In genomic region chr10:75447489-75447888, GRCm38 (mm10) we compare ENCODE assay signal across 20 mouse cellular contexts. TPM values are rescaled to one million over a fixed set of nuclear protein-coding genes. Genes with fewer than 3 reads are reported as not detected.
A peak's percentile ranks its signal among the peaks of the same experiment; 100 is the strongest.
DNase-seq lines count a peak whose midpoint lies in the region; ATAC-seq and TF ChIP-seq lines count a peak whose summit lies in the region.
"Had no signal": no experiment of that assay in that cellular context is flagged by ENCODE, and none has a peak within 500 bp of the region (broad histone marks: within the 10 kb centered on the region; RNA-seq: fewer than 3 reads in every experiment).

No protein-coding gene starts in this region.

- no peaks in the 10 kb centered on the region for H3K9me3 ChIP-seq in embryonic facial prominence, embryonic 12.5 days
- H3K9me3 ChIP-seq in embryonic facial prominence, embryonic 10.5 days: no peaks in the 10 kb centered on the region
- no peaks in the 10 kb centered on the region for H3K9me3 ChIP-seq in heart, embryonic 13.5 days
- H3K9me3 ChIP-seq in lung, embryonic 16.5 days (ENCODE audit: control insufficient read depth, low read length): no peaks in the 10 kb centered on the region
- no peaks in the 10 kb centered on the region for H3K9me3 ChIP-seq in CH12.LX (replicated peaks; ENCODE audit: low read length)
- H3K9me3 ChIP-seq in hindbrain, embryonic 16.5 days (ENCODE audit: control insufficient read depth, low read length): no peaks in the 10 kb centered on the region
- H3K9me3 ChIP-seq: forebrain, embryonic 15.5 days; hindbrain, embryonic 13.5 days had no signal

- in situ Hi-C loops in CH12.LX (cut with MboI; ENCODE audit: low pct_ligation_motif_present, low pct_unique_long_range_greater_than_20kb, low sequenced_read_pairs): loop anchor here (5.0 to 10.0 kb wide), 2 partner anchors 35 to 57 kb away; no protein-coding TSS in a partner anchor

- 86% methylated on average over 11 of the region's 11 CpGs for WGBS in embryonic facial prominence, embryonic 12.5 days
- WGBS in embryonic facial prominence, embryonic 10.5 days: 88% methylated on average over 11 of the region's 11 CpGs
- 89% methylated on average over 11 of the region's 11 CpGs for WGBS in heart, embryonic 13.5 days
- 72% methylated on average over 11 of the region's 11 CpGs for WGBS in lung, embryonic 16.5 days
- WGBS in hindbrain, embryonic 16.5 days: 82% methylated on average over 11 of the region's 11 CpGs

- TF ChIP-seq RAD21 in CH12.LX (IDR thresholded peaks at IDR 0.05; ENCODE audit: low read depth, low read length): no peak

- ATAC-seq in embryonic facial prominence, embryonic 12.5 days (ENCODE audit: insufficient number of reproducible peaks, insufficient read depth, low FRiP score, low TSS enrichment): no peak
- ATAC-seq in heart, embryonic 13.5 days (ENCODE audit: extremely low read depth, insufficient number of reproducible peaks, low FRiP score, low TSS enrichment): no peak
- ATAC-seq in lung, embryonic 16.5 days (ENCODE audit: low read depth): no peak
- ATAC-seq in hindbrain, embryonic 16.5 days: no peak
- ATAC-seq: forebrain, embryonic 15.5 days; intestine, embryonic 16.5 days; Patski had no signal

- no peak for TF ChIP-seq POLR2A in CH12.LX (IDR thresholded peaks at IDR 0.05; ENCODE audit: low read depth, low read length)

- H3K27ac ChIP-seq in embryonic facial prominence, embryonic 12.5 days: 0 out of 2 replicates have a peak overlapping the region, but pooled peaks have one; percentile 5
- H3K27ac ChIP-seq in embryonic facial prominence, embryonic 10.5 days (replicated peaks): no peak overlapping the region
- 0 out of 2 replicates have a peak overlapping the region, but pooled peaks have one; percentile 31 for H3K27ac ChIP-seq in heart, embryonic 13.5 days (replicated peaks)
- 0 out of 2 replicates have a peak overlapping the region, but pooled peaks have one; percentile 24 for H3K27ac ChIP-seq in lung, embryonic 16.5 days (ENCODE audit: low read length)
- no peak overlapping the region; the same call in 1 of the 2 replicates for H3K27ac ChIP-seq in CH12.LX (ENCODE audit: insufficient read depth, low read depth)
- H3K27ac ChIP-seq in hindbrain, embryonic 16.5 days (ENCODE audit: low read depth, low read length): no peak overlapping the region
- H3K27ac ChIP-seq: forebrain, embryonic 15.5 days; hindbrain, embryonic 13.5 days had no signal

- no peak overlapping the region for H3K4me3 ChIP-seq in embryonic facial prominence, embryonic 12.5 days
- no peak overlapping the region for H3K4me3 ChIP-seq in embryonic facial prominence, embryonic 10.5 days
- no peak overlapping the region for H3K4me3 ChIP-seq in heart, embryonic 13.5 days
- H3K4me3 ChIP-seq in lung, embryonic 16.5 days (ENCODE audit: low read length): no peak overlapping the region
- peak overlapping the region in 1 of 3 experiments; percentile 38 for H3K4me3 ChIP-seq in CH12.LX (replicated peaks in 1 of 3; ENCODE audit: low read depth in 2 of 3, low read length in 2 of 3, poor library complexity in 1 of 3)
- no peak overlapping the region for H3K4me3 ChIP-seq in hindbrain, embryonic 16.5 days (ENCODE audit: low read length)
- H3K4me3 ChIP-seq: forebrain, embryonic 15.5 days; hindbrain, embryonic 13.5 days had no signal

- H3K9ac ChIP-seq in embryonic facial prominence, embryonic 12.5 days: no peak overlapping the region
- H3K9ac ChIP-seq in heart, embryonic 13.5 days: no peak overlapping the region
- H3K9ac ChIP-seq in lung, embryonic 16.5 days (ENCODE audit: low read length): no peak overlapping the region
- peak overlapping the region; percentile 3; the same call in 1 of the 2 replicates for H3K9ac ChIP-seq in CH12.LX (ENCODE audit: insufficient read depth, low read depth)
- H3K9ac ChIP-seq in hindbrain, embryonic 16.5 days (ENCODE audit: low read depth, low read length): no peak overlapping the region
- H3K9ac ChIP-seq: forebrain, embryonic 15.5 days; hindbrain, embryonic 13.5 days had no signal

- H3K4me2 ChIP-seq in embryonic facial prominence, embryonic 12.5 days (replicated peaks): no peak overlapping the region
- H3K4me2 ChIP-seq in heart, embryonic 13.5 days: no peak overlapping the region
- no peak overlapping the region for H3K4me2 ChIP-seq in lung, embryonic 16.5 days (ENCODE audit: low read depth, low read length)
- H3K4me2 ChIP-seq in CH12.LX (ENCODE audit: insufficient read depth, low read depth, poor library complexity, severe bottlenecking): peak overlapping the region; percentile 74
- H3K4me2 ChIP-seq in hindbrain, embryonic 16.5 days (ENCODE audit: low read length): no peak overlapping the region
- H3K4me2 ChIP-seq: forebrain, embryonic 15.5 days; hindbrain, embryonic 13.5 days had no signal

- no peak for TF ChIP-seq EP300 in CH12.LX (IDR thresholded peaks at IDR 0.05; ENCODE audit: low read length)

- no peaks in the 10 kb centered on the region for H3K27me3 ChIP-seq in embryonic facial prominence, embryonic 12.5 days
- no peaks in the 10 kb centered on the region for H3K27me3 ChIP-seq in embryonic facial prominence, embryonic 10.5 days (replicated peaks; ENCODE audit: low read depth, poor library complexity, severe bottlenecking)
- H3K27me3 ChIP-seq in heart, embryonic 13.5 days (replicated peaks): no peaks in the 10 kb centered on the region
- no peaks in the 10 kb centered on the region for H3K27me3 ChIP-seq in lung, embryonic 16.5 days (ENCODE audit: control insufficient read depth, insufficient read depth, low read depth, low read length)
- H3K27me3 ChIP-seq in CH12.LX (replicated peaks): no peaks in the 10 kb centered on the region
- H3K27me3 ChIP-seq in hindbrain, embryonic 16.5 days (replicated peaks; ENCODE audit: control insufficient read depth, insufficient read depth, low read length): no peaks in the 10 kb centered on the region
- H3K27me3 ChIP-seq: forebrain, embryonic 15.5 days; hindbrain, embryonic 13.5 days; Patski had no signal

- H3K4me1 ChIP-seq in embryonic facial prominence, embryonic 12.5 days: peaks cover 26% of the 10 kb centered on the region
- H3K4me1 ChIP-seq in embryonic facial prominence, embryonic 10.5 days: peaks cover 50% of the 10 kb centered on the region
- H3K4me1 ChIP-seq in heart, embryonic 13.5 days: peaks cover 81% of the 10 kb centered on the region
- peaks cover 46% of the 10 kb centered on the region for H3K4me1 ChIP-seq in lung, embryonic 16.5 days (replicated peaks; ENCODE audit: control insufficient read depth, insufficient read depth, low read length)
- H3K4me1 ChIP-seq in CH12.LX (ENCODE audit: control insufficient read depth in 1 of 2, insufficient read depth in 2 of 2): peaks cover 20 to 52% of the 10 kb centered on the region in 2 experiments
- peaks cover 6% of the 10 kb centered on the region for H3K4me1 ChIP-seq in hindbrain, embryonic 16.5 days (ENCODE audit: control insufficient read depth, insufficient read depth, low read depth, low read length)

- no peak for DNase-seq in embryonic facial prominence, embryonic 10.5 days (ENCODE audit: low spot score)
- no peak for DNase-seq in heart, adult 9 months (ENCODE audit: low spot score in 2 of 2)
- DNase-seq in lung, adult 18-20 months: no peak
- no peak for DNase-seq in CH12.LX (ENCODE audit: extremely low read depth)
- DNase-seq: adrenal gland, postnatal 14 days; cerebellum, adult 11-12 months; cerebellum, adult 9-10 months; cerebellum, postnatal 25 days; gastrocnemius, postnatal 36 days; heart, adult 18-20 months; kidney, adult 2 months had no signal

- no peak for TF ChIP-seq CTCF in CH12.LX (conservative IDR thresholded peaks at IDR 0.05 in 1 of 2, IDR thresholded peaks at IDR 0.05 in 1 of 2; ENCODE audit: low read depth in 2 of 2, low read length in 2 of 2)

- dilution Hi-C loops in CH12.LX (cut with MboI; ENCODE audit: extremely low pct_ligation_motif_present, extremely low pct_unique_long_range_greater_than_20kb, low sequenced_read_pairs): no loop called here

- H3K79me2 ChIP-seq in CH12.LX (replicated peaks; ENCODE audit: control insufficient read depth, extremely low read depth, insufficient read depth, poor library complexity, severe bottlenecking): no peaks in the 10 kb centered on the region

- no peaks in the 10 kb centered on the region for H3K36me3 ChIP-seq in embryonic facial prominence, embryonic 12.5 days
- no peaks in the 10 kb centered on the region for H3K36me3 ChIP-seq in embryonic facial prominence, embryonic 10.5 days (replicated peaks)
- no peaks in the 10 kb centered on the region for H3K36me3 ChIP-seq in heart, embryonic 13.5 days
- H3K36me3 ChIP-seq in lung, embryonic 16.5 days (ENCODE audit: control insufficient read depth, insufficient read depth, low read length): no peaks in the 10 kb centered on the region
- H3K36me3 ChIP-seq in CH12.LX (replicated peaks in 1 of 2; ENCODE audit: control insufficient read depth in 1 of 2, insufficient read depth in 1 of 2, low read length in 1 of 2): no peaks in the 10 kb centered on the region
- no peaks in the 10 kb centered on the region for H3K36me3 ChIP-seq in hindbrain, embryonic 16.5 days (ENCODE audit: control insufficient read depth, insufficient read depth, low read length)
- H3K36me3 ChIP-seq: forebrain, embryonic 15.5 days; hindbrain, embryonic 13.5 days had no signal

TF ChIP-seq in CH12.LX, 34 proteins besides CTCF, POLR2A, EP300 and RAD21:
- TF ChIP-seq ZNF384 (IDR thresholded peaks at IDR 0.05; ENCODE audit: low read depth, low read length): no peak
- TF ChIP-seq GABPA (IDR thresholded peaks at IDR 0.05; ENCODE audit: insufficient replicate concordance, low read depth, low read length): no peak
- TF ChIP-seq TCF12 (IDR thresholded peaks at IDR 0.05; ENCODE audit: low read depth, low read length): 0 out of 2 replicates have a peak, but pooled peaks have one; percentile 21
- 0 out of 2 replicates have a peak, but pooled peaks have one; percentile 4 for TF ChIP-seq MXI1 (IDR thresholded peaks at IDR 0.05; ENCODE audit: low read depth, low read length)
- 0 out of 2 replicates have a peak, but pooled peaks have one; percentile 13 for TF ChIP-seq IRF4 (IDR thresholded peaks at IDR 0.05; ENCODE audit: low read depth, low read length)

RNA-seq across cellular contexts. Expression of gene Upb1, which starts 46.6 kb away (rescaled TPM):
- 0.18 and 0.49 TPM in 2 replicates for polyA plus RNA-seq in embryonic facial prominence, embryonic 12.5 days (2016; fragmentation: Nextera tagmentation; extraction: Ambion mirVana)
- 0.14 TPM in 1 of 2 replicates, not detected in the other for polyA plus RNA-seq in embryonic facial prominence, embryonic 10.5 days (2016; fragmentation: Nextera tagmentation; extraction: Ambion mirVana)
- 0.23 and 0.42 TPM in 2 replicates for polyA plus RNA-seq in heart, embryonic 13.5 days (2015; fragmentation: Nextera tagmentation; extraction: Ambion mirVana)
- 0.44 and 1.6 TPM in 2 replicates for polyA plus RNA-seq in lung, embryonic 16.5 days (2015; fragmentation: Nextera tagmentation; extraction: Ambion mirVana)
- total RNA-seq in CH12.LX (2012; rRNA removed) (2.0 and 2.8 TPM in 2 replicates), CH12.LX (2014; rRNA removed) (1.3 and 1.9 TPM in 2 replicates)
- 1.6 and 1.7 TPM in 2 replicates for polyA plus RNA-seq in CH12.LX (2012; ENCODE audit: insufficient read length, low read depth)
- 0.36 and 0.39 TPM in 2 replicates for polyA plus RNA-seq in hindbrain, embryonic 16.5 days (2015; fragmentation: Nextera tagmentation; extraction: Ambion mirVana)
- total RNA-seq: gastrocnemius, postnatal 36 days; MEL had no signal
- polyA plus RNA-seq: Patski had no signal

Comparison
In these comparisons a context has a peak if more than half of its experiments do, and no peak if none do; other contexts are left out.
1. H3K27ac ChIP-seq: peak in embryonic facial prominence, embryonic 12.5 days (single experiment), heart, embryonic 13.5 days (single experiment) and lung, embryonic 16.5 days (single experiment); none in embryonic facial prominence, embryonic 10.5 days (single experiment), CH12.LX (single experiment) and hindbrain, embryonic 16.5 days (single experiment).